Mouse (Mus musculus) spleen, adult 2 months (tissue): ENCODE results near the gene Rnft1.

ENCODE experiments used
- CTCF ChIP-seq: fragments of 200-500 bp; IDR thresholded peaks from 2 replicates; pipeline ENCODE4 v1.5.1; 2011; ENCODE audit warnings: mild to moderate bottlenecking, inconsistent platforms; ENCODE audit not compliant: insufficient read depth, insufficient read length, insufficient replicate concordance; ENCODE audit errors: extremely low read depth
- POLR2A ChIP-seq: fragments of 200-500 bp; IDR thresholded peaks from 2 replicates; pipeline ENCODE4 v1.6.1; 2011; ENCODE audit warnings: low read depth, low read length, inconsistent platforms

DNA sequence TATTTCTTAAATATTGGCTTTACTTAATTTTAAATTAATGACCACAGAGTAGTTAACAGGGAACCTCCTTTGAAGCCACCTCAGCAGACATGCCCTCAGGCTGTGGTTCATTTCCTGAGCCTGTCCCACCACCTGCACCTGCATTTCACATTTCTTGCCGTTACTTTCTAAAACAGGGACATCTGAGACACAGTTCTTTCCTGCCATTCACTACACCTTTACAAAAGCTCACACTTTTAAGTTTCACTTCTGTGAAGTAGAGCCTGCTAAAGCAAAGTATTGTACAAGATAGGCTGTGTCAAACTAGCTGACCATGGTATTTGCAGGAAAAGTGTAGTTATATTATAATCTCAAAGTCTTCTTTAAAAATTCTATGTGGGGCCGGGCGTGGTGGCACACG lies 54.3 kb downstream of the Rnft1 start:
- no peak for TF ChIP-seq POLR2A
- TF ChIP-seq CTCF = no peak
